Mouse (Mus musculus): ENCODE results near the gene Tle2.

The Tle2 gene

GRCm38 (mm10) chr10:81575208-81575631 lies 859 bp downstream of the Tle2 start:
- DNase-seq (ENCODE audit: low read depth): peak; percentile 45

DNA sequence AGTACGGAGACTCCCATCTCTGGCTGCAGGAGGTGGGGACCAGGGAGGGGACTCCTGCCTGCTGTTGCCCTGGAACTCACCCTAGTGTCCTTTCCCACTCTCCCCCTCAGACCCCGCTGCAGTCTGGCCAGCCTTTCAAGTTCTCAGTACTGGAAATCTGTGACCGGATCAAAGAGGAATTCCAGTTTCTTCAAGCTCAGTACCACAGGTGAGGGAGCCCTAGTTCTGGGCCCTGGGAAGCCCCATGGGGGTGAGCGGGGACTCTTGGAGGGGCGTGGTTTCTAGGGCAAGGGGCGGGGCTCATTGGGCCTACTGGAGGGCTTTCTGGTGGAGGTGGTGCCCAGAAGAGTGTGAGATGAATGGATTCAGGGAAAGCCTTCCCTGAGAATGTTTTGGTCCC lies 1.3 kb downstream of the Tle2 start:
- peak; percentile 59 for DNase-seq (ENCODE audit: low read depth)

GRCm38 (mm10) chr10:81579967-81580366 lies 5.6 kb downstream of the Tle2 start:
- no peak for DNase-seq (ENCODE audit: low read depth)

- no peak for DNase-seq (ENCODE audit: low read depth)
These were observed 6.2 kb downstream of the Tle2 start for GRCm38 (mm10) chr10:81580441-81581070.

- no peak for DNase-seq (ENCODE audit: low read depth)
These were observed 9.0 kb downstream of the Tle2 start for GRCm38 (mm10) chr10:81583347-81583746.

DNA sequence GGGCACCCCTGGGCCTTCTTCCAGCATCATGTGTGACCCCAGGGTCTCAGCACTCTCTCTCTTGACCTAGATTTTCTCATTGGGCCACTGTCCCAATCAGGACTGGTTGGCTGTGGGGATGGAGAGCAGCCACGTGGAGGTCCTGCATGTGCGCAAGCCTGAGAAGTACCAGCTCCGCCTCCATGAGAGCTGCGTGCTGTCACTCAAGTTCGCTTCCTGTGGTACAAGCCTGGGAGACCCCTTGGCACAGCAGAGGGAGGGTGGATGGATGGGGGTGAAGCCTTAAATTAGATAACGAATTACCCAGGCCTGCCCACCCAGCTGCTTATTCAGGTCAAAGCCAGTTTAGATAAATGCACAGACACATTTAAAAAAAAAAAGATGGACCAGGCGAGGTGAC lies 14.4 kb downstream of the Tle2 start:
- DNase-seq (ENCODE audit: low read depth): no peak

- no peak for DNase-seq (ENCODE audit: low read depth)
These were observed 17.5 kb downstream of the Tle2 start for GRCm38 (mm10) chr10:81591846-81592245.

DNA sequence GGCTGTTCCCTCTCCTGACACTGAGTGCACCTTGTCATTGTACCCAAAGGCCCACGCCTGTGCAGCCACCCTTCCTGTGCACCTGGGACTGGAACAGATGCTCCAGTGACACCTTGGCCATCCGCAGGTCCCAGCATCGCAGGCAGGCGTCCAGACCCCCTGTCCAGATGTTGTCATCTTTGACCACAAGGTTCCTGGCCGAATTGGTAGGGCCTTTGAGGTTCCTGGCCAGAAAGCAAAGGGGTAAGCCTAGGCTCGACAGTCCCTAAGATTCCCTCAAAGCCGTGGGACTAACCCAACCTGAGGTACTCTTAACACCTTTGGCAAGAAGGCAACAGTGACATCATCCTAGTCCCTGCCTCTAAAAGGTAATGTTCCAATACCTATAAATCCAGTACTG lies 18.3 kb downstream of the Tle2 start:
- DNase-seq (ENCODE audit: low read depth): no peak

GRCm38 (mm10) chr10:81593223-81593622 lies 18.9 kb downstream of the Tle2 start:
- no peak for DNase-seq (ENCODE audit: low read depth)

DNA sequence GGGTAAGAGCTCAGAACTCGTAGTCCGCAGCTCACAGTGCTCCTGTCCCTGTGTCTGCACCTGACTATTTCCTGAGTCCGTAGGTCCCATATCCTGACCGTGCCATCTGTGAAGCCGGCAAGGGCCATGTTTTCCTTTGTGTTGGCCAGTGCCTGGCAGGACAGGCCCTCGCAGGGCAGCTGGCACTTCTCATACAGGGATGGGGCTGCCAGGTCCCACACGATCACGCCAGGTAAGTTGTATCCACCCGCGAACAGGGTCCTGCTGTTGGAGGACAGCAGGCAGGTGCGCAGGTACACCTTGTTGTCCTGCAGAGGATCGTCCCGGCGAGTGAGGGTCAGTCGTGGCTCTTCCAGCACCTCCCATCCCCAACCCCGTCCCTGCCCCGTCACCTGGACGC lies 19.6 kb downstream of the Tle2 start:
- DNase-seq (ENCODE audit: low read depth): no peak

- DNase-seq (ENCODE audit: low read depth): no peak
These were observed 21.2 kb downstream of the Tle2 start for GRCm38 (mm10) chr10:81595599-81595998.

- no peak for DNase-seq (ENCODE audit: low read depth)
These were observed 22.2 kb downstream of the Tle2 start for GRCm38 (mm10) chr10:81596611-81597010.

- no peak for DNase-seq (ENCODE audit: low read depth)
These were observed 23.0 kb downstream of the Tle2 start for GRCm38 (mm10) chr10:81597137-81597950.

DNA sequence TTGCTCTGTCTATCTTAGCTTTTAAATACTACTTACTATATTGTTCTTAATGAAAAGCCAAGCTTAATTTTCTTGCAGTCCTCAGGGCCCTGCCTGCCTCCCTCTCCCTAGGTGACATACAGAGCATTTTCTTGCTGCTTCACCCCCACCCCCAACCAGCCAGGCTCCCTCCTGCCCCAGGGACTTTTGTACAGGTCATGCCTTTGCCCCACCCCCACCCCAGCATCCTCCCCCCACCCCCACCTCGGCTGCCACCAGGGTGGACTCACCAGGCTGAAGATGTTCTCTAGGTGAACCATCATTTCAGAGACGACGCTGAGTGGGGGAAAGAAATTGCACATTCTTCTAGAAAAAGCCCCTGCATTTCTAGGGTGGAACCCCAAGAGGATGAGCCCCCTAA lies 24.0 kb downstream of the Tle2 start:
- DNase-seq (ENCODE audit: low read depth): no peak

GRCm38 (mm10) chr10:81598871-81599270 lies 24.5 kb downstream of the Tle2 start:
- no peak for DNase-seq (ENCODE audit: low read depth)

GRCm38 (mm10) chr10:81599630-81600029 lies 25.3 kb downstream of the Tle2 start:
- no peak for DNase-seq (ENCODE audit: low read depth)

DNA sequence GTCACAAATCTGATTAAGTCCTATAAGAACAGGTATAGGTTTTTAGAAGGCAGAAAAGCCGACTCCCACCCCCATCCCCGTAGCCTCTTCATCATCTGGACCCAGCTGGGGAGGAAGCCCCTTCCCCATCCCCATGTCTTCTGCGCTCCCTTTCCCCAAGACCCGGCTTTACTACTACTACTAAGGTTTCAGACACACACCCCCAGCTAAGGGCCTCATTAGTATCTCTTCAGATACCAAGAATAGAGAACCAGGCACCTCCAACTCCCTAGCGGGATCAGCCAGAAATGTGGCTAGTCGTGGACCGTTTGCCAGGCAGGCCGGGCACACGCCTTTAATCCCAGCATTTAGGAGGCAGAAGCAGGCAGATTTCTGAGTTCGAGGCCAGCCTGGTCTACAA lies 25.7 kb downstream of the Tle2 start:
- DNase-seq (ENCODE audit: low read depth): no peak

GRCm38 (mm10) chr10:81600738-81601203 lies 26.4 kb downstream of the Tle2 start, which contains the start of gene Tle6:
Tle6 (minus strand) TSS chr10:81601073.
- DNase-seq (ENCODE audit: low read depth): peak; percentile 94

GRCm38 (mm10) chr10:81601396-81601905 lies 27.1 kb downstream of the Tle2 start:
- no peak for DNase-seq (ENCODE audit: low read depth)

GRCm38 (mm10) chr10:81602741-81603151 lies 28.4 kb downstream of the Tle2 start:
- DNase-seq (ENCODE audit: low read depth): peak; percentile 88

DNA sequence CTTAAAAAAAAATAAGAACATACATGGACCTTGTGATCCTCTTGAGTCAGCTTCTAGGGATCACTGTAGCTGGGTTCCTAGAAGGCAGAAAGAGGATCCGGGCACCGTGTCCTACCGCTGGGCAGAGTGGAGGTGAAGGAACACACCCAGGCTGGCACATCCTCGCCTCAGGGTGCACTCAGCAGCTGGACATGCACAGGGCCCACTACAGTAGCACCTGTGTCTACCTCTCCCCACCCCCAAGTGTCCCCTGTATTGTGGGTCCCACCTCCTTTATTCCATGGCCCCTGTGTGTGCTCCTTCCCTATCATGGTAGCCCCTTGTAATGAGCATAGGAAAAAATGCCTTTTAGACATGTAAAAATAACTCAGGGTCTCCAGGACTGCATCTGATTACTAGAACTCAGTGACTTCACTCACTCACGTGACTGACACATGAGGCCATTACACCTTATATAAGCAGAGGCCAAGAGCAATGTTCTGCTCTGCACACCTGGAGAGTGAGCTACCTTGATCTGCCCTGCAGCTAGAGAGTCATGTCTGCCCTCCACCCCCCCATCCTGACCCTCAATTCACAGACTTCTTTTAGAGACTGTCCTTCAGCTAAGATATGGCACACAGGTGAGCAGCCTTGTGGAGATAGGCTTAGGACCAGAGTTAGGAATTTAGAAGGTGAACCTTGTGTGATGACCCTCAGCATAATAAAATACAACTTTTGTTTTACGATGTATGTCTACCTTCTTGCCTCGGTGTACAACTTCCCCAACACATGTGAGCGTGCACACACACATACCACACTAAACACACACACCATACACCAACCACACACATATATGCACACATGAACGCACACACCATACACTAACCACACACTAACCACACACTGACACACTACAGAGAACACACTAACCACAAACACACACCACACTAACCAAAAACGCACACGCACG lies 29.9 kb downstream of the Tle2 start:
- DNase-seq (ENCODE audit: low read depth): no peak
